Mouse (Mus musculus) CD4-positive, CD25-positive, alpha-beta regulatory T cell, adult 4 months (primary cell): Measurements from ENCODE around the gene Pex5. TPM values are rescaled to one million over a fixed set of nuclear protein-coding genes. Genes with fewer than 3 reads are reported as not detected.
"Not testable (repeated sequence)": the region's sequence is repeated elsewhere in the genome, so short reads cannot be mapped to it uniquely, and the experiment has no call there.

Experiments
- ATAC-seq: one replicate; pipeline ENCODE4 v1.8.0; 2017
- polyA plus RNA-seq, 2 experiments: library from polyadenylated mRNA; unstranded; fragments of 100-300 nt; shearing (Covaris generic); gene quantifications; one replicate each; pipeline ENCODE4 v1.2.1; 2017

Gene Pex5
- polyA plus RNA-seq, 2 experiments from 2014 or later, result 8.4 to 15.3 TPM

DNA sequence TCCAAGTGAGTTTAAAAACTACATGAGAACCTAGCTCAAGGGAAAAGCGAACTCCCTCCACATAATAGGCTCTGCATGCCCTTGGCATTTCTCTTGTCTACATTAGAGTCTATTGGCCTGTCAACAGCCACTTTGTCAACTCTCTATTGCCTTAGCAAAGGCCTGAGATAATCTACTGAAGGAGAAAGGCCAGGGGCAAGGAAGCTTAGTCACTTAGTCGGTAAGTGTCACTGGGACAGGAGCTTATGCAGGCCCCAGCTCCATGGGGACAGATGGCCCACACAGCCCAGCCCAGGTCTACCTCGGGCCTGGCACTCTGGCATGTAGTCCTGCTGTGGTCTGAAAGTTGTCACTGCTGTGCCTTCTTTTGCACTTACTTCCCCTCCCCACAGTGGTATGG lies 11.7 kb upstream of the Pex5 start:
- ATAC-seq, result no peak

- ATAC-seq, result no peak
Observed at GRCm38 (mm10) chr6:124425523-124425922, 10.7 kb upstream of the Pex5 start.

- ATAC-seq, result not testable (repeated sequence)
Observed at GRCm38 (mm10) chr6:124425042-124425441, 10.2 kb upstream of the Pex5 start.

- ATAC-seq, result no peak
Observed at GRCm38 (mm10) chr6:124424068-124424498, 9.2 kb upstream of the Pex5 start.

GRCm38 (mm10) chr6:124418686-124419085 lies 3.8 kb upstream of the Pex5 start:
- ATAC-seq, result no peak

GRCm38 (mm10) chr6:124415347-124416088 lies 651 bp upstream of the Pex5 start:
- peak; percentile 81 for ATAC-seq

- peak; percentile 7 for ATAC-seq
Observed at GRCm38 (mm10) chr6:124414150-124414926, 529 bp downstream of the Pex5 start.

DNA sequence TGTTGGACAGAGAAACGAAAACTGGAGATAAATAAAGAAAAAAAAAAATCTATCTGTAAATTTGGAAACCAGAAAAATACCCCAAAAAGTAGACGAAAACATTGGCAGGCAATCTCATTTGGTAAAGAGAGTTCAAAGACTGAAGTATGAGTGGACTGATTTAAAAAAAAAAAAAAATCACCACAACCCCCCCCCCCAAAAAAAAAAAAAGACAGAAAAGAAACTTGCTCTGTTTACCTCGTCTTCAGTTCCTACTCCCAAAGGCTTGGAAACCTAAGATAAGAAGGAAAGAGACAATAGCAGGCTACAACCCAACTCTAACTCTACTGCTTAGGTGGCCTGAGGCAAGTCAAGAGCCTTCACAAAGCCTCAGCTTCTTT lies 1.1 kb downstream of the Pex5 start:
- no peak for ATAC-seq

GRCm38 (mm10) chr6:124408355-124408754 lies 6.5 kb downstream of the Pex5 start:
- no peak for ATAC-seq

- ATAC-seq, result no peak
Observed at GRCm38 (mm10) chr6:124407180-124407579, 7.7 kb downstream of the Pex5 start.

DNA sequence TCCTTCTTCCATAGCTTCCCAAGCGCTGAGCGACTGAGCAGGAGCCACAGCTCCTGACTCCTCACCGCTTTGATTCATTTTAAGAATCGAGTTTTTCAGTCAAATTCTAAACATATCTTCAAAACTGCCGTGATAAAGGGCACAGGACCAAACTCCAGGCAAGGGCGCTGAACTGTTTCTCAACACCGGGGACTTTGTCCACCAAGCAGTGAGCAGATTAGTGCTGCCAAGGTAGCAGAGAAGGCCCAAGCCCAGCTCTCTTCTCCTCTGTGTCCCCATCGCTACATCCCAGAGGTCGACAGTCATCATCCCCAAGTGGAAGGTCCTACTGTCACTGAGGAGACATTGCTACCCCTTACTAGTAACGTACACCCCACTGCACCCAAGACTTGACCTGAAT lies 8.5 kb downstream of the Pex5 start:
- ATAC-seq, result no peak

- no peak for ATAC-seq
Observed at GRCm38 (mm10) chr6:124399738-124400137, 15.1 kb downstream of the Pex5 start.

DNA sequence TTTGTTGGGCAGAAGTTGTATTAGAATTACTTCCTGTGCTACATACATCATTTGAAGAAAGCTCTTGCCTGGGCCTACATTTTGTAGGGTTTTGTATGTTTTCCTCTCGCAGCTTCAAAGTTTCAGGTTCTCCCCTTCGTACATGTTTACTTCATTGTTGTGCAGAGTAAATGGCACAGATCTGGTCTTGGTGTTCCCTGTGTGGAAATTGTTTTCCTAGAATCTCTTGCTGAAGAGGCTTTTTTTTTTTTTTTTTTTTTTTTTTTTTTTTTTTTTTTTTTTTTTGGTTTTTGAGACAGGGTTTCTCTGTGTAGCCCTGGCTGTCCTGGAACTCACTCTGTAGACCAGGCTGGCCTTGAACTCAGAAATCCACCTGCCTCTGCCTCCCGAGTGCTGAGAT lies 19.9 kb downstream of the Pex5 start:
- ATAC-seq, result not testable (repeated sequence)

DNA sequence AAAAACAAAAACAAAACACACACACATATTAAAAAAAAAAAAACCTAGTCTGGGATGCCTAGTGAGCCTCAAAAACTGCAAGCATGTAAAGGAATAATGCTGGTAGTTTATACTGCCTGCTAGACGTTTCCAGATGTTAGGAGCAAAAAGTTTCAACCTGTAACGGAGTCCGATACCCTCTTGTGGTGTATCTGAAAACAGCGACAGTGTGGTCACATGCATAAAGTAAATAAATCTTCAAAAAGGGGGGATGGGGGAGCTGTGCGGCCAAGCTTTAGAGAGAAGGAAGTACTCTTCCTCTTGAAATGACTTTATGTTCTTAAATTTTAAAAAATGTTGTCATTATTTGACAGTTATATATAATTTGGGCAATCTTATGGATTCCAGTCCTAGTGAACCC lies 34.7 kb downstream of the Pex5 start:
- ATAC-seq, result no peak

- ATAC-seq, result no peak
Observed at GRCm38 (mm10) chr6:124379331-124379730, 35.5 kb downstream of the Pex5 start.

DNA sequence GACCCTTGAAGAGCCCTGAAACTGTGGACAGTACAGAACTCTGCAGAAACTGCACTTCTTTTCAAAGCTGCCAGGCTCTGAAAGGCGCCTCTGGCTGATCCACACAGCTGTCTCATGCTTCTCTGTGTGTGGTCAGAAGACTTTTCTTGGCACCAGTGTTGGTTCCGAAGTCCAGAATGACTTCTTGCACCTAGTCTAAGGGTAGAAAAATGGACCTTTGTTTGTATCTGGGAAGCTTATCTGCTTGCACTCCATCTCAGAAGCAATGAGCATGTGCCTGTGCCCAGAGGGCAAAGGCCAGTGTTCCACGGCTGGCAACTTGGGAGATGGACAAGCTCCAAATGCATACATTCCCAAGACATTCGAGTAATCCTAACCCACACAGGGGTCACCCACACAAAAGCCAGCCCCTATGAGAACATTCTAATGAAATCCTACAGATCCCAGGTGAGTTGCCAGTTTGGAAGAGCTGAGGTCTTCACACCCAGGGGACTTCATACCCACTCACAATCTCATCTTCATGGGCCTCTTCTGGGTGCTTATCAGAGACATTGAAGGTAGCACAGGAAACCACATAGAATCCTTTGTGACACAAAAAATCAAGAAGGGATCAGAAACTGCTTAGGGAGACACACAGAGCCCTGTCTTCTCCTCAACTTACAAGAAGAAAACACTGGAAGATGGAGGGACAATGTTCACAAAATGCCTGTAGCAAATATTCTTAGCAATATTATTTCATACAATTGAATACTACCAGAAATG lies 37.2 kb downstream of the Pex5 start:
- no peak for ATAC-seq

DNA sequence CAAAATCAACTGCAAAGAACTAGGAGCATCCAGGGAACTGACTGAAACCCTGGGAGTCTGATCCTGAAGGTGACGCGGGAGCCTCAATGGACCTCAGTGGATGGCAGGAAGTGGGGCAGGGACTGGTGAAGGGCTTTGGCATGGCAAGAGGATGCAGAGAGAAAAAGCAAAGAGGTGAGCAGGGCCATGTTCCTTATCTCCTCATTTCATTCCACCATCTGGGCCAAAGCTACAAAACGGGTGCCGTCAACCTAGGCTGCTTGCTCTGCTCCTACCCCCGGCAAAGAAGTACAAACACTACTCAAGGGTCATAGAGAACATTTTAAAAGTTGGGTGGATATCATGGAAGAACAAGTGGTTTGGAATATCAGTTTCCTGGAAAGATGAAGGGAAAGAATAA lies 38.6 kb downstream of the Pex5 start:
- ATAC-seq, result no peak

DNA sequence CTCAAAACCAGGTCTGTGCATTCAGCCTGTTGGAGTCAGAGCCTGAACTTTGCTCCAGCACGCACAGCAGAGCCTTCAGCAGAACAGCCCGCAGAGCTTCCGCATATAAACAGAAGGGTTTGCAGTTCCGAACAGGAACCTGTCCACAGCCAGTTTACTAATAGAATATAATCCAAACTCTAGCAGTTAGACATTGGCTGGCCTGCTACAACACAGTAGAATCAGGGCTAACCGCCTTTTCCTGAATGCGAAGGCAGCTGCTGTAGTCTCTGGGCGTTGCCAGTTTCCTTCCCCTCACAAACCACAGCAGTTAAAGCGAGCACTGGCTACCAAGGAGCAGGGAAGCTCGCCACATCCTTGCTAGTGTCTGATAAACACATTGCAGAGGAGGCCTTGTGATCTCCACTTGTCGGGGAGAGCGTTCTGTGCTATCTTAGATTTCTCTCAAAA lies 39.4 kb downstream of the Pex5 start:
- peak; percentile 93 for ATAC-seq

DNA sequence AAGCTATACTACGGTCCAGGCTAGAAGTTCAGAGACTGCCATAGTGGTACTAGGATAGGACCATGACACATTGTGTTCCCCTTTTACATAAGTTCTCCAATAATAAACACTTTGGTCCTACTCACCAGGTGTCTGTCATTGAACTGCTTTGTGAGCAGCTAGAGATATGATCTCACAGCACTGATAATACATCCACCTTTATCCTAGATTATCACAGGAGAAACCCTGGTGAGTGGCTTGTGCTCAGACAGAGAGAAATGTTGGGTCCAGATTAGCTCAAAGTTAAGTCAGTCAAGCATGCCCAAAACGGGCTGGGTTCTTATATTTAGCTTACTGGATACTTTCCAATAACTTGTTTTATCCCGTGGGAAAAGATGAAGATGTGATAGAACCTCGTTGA lies 40.2 kb downstream of the Pex5 start:
- ATAC-seq, result no peak

- ATAC-seq, result no peak
Observed at GRCm38 (mm10) chr6:124373584-124374206, 41.2 kb downstream of the Pex5 start.

DNA sequence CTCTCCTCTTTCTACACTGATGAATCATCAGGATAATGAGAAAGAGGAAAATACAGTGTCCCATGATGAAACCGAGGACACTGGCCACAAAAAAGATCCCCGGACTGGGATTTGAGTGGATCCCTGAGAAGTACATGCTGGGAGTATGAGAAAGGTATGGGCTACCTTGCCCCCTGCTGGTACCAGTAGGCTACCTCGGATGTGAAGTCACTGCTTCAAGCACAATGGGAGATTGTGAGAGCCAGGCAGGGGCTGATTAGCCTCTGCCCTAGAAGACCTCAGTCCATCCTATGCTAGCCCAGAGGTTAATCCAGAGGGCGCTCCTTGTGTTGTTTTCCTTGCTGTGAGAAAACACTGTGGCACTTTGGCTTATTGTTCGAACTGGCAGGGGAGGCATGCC lies 50.5 kb downstream of the Pex5 start:
- ATAC-seq, result no peak

DNA sequence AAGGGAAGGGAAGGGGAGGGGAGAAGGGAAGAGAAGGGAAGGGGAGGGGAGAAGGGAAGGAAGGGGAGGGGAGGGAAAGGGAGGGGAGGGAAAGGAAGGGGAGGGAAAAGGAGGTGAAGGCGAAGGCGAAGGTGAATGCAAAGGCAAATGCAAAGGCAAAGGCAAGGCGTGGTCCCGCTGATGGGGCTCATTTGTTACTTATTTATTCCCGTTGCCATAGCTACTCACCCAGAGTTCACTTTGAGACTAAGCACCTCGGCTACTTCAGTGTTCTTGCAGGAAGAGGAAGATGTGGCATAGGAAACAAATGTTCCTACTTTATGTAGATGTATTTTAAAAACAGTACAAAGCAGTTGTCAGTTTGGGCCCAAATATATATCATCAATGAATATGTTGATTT lies 54.3 kb downstream of the Pex5 start:
- no peak for ATAC-seq

DNA sequence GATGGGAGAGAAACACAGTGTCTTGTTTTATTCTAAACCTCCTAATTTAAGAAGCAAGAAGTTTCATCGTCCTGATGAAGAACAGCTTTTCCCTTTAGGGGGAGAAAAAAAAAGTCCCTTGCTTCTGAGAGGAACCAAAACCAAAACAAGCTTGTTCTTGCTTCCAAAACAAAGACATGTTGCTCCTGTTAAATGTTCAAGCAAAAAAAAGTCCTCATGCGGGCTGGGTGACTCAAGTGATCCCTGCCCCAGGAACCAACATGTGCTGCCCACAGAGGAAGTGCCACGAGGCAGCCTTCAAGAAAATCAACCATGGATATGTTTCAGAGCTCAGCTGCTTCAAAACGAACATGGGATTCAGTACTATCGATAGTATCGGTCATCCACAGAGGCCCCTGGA lies 55.9 kb downstream of the Pex5 start:
- ATAC-seq, result no peak
